Mouse (Mus musculus): ENCODE measurements around the gene Arhgap6.

The Arhgap6 gene

DNA sequence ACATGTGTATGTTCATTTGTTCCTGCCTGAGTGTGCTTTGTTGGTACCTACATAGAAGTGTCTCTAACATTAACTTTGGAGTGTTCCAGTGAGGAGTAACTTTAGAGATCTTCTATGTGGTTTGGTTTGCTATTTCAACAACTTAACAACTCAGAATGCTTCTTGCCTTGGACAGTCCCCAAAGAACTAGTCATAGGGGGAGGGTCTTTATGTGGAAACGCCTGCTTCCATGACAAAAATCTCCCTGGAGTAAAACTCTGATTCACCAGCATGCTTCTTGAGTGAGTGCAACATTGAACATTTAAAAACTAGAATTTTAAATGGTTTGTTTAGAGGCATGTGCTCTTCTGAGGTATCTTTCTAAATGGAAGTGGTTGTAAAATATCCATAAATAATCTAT is 212.2 kb downstream of the Arhgap6 start:
- no peak for DNase-seq

DNA sequence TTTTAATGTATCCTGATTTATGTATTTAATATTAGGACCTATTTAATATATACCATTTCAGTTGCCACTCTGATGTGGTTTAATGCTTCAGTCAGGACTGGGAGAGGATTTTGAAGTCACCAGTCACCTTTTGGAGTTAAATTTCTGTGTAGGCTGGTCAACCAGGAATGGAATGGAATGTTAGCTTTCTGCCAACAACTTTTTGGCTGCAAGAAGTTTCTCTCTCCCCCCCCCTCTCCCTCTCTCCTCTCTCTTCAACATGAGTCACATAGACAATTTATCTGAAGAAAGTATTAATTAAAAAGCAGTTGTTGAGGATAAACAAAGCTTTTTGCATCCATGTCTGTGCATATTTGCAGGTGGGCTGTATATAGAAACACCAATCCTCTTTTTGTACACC is 217.8 kb downstream of the Arhgap6 start:
- DNase-seq: no peak

DNA sequence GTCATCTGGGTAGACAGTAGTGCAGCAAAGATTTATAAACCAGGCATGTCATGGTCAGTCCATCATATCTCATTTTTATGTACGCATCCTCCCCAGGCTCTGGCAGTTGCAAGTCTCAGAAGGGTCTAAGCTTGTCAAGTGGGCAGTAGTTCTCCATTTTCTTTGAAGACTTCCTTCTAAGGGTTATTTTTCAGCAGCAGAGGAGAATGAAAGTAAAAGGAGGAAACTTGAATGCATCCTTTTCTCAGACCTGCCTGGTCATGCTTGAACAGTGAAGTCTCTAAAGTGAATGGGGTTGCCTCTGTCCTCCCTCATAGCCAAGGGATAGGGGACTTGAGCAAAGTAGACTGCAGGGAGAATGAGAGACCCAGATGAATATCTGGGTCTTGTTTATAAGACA is 239.5 kb downstream of the Arhgap6 start:
- no peak for DNase-seq

DNA sequence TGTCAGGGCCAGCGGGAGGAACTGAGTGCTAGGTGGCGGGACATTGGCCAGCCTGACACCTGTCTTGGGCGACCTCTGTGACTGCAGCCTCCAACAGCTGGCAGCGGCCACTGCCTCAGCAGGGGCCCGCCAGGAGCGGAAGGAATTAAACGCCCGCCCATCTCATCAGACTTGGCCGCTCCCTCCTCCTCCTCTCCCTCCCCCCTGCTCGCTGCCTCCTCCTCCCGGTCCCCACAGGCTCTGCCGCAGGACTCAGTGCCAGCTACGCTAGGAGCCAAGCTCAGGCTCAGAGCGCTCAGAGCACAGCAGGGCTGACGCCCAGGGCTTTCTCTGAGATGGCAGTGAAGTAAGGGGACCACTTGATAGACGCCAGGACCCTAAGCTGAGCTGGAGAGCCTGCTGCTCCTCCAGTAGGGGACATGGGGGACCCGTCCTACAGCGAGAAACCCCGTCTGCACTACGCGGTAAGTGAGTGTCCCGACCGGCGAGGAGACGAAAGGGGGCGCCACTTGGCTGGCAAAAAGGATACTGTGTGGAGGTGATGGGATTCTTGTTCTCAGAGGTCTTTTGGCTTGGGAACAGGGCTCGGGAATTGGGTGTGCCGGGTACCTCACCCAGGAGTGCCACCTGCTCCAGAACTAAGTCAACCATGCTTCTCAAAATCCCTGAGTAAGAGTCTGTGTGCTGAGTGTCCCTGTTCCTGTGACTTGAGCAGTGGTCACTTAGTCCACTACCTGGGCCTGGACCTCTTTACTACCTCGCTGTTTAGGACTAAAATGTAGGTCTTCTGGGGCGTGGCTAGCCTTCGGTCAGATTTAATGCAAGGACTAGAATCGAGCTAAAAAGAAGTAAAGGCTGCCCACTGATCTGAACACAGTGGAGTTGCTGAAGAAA is 241.8 kb downstream of the Arhgap6 start:
- peak; percentile 81 for DNase-seq

- no peak for DNase-seq
Observed at GRCm38 (mm10) chrX:169037401-169037800, 242.5 kb downstream of the Arhgap6 start.

GRCm38 (mm10) chrX:169043872-169044271 is 249.0 kb downstream of the Arhgap6 start:
- DNase-seq: no peak

- DNase-seq: no peak
Observed at GRCm38 (mm10) chrX:169047595-169047994, 252.7 kb downstream of the Arhgap6 start.

- DNase-seq: no peak
Observed at GRCm38 (mm10) chrX:169049550-169049949, 254.7 kb downstream of the Arhgap6 start.

DNA sequence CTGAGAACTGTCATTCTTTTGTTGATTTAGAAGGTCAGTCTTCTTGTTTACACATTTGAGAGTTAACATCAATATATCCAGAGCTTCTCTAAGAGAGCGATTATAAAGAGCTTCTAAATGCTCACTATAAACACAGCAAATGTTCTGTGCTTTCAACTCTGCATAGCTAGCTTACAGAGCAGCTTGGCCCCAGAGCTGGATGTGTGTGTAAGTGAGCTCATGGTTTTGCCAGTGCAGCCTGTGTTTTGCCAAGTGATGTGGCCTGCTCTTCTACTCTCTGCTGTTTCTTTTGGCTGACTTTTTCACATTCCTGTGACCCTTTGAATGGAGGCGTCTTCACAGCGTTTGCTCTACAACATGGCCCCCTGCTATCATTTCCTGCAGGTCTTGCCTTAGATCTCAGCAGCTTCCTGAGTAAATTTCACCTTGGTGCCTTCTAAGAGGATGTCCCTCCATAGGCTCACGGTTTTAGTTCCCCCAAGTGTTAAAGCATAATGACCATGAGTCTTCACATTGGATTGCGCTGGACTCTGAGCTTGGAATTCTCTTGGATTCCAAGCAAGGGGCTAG is 259.1 kb downstream of the Arhgap6 start:
- peak; percentile 3 for DNase-seq

DNA sequence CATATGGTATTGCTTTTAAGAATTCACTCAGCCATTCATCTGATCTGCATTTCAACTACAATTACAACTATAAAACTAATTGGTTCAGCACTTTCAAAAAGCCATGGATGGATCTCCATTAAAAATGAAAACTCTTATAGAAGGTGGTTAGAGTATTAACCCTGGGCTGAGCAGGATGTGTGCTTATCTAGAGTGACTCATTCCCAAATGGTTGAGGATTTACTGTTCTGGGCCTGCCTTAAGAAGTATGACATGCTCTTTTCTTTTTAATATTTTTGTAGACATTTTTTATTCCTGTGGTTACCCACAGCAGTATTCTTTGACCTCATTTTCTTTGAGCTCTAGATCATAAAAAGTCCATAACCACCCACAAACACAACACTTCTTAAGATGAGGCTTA is 267.7 kb downstream of the Arhgap6 start:
- DNase-seq: no peak

DNA sequence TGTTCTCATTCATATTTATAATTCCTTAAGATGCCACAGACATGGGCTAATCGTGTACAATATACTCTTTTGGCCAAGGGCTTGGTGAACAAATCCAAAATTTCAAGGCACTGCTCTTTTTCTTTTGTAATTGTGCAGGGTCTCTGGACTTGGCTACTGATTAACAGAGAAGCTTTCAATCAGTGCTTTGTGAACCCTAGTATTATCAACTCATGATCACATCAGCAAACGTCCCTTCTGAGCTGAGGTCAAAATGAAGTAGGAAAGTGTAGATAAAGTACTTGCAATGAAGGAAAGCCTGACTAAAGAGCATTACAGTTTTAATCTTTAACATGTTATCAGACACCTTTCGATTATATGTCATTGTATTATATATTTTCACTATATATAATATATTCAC is 270.4 kb downstream of the Arhgap6 start:
- DNase-seq: no peak

DNA sequence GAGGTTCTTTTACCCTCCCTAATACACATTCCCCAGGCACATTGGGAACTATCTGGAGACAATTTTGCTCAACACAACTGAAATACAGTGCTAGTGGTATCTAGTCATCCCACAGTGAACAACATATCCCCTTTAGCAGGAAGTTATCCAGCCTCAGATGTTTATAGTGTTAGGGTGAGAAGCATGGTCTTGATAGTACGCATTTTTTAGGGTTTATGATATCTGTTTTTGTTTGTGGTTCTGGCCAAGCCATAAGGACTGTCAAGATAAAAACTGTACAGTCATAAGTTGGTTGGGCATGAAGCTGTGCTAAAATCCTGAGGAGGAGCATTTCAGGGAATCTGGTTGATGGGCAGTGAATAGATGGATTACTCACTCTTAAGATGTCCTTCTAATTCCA is 271.0 kb downstream of the Arhgap6 start:
- DNase-seq: no peak

DNA sequence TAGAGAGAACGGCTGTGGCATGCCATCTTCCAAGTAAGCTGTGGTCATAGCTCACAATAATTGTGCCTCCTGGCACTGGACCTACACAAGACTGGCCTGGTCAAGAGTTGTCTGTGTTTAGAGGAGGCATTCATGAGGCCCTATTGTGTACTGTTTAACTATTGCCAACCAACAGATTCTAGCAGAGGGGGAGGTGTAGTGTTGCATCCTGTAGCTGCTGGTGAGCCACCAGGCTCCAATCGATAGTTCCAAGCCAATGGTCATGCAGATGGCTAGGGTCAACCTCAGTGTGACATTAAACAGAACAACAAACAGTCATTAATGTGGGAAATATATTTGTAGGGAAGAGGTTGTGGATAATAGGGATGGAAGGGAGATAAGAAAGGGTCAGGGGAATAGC is 280.1 kb downstream of the Arhgap6 start:
- DNase-seq: no peak

DNA sequence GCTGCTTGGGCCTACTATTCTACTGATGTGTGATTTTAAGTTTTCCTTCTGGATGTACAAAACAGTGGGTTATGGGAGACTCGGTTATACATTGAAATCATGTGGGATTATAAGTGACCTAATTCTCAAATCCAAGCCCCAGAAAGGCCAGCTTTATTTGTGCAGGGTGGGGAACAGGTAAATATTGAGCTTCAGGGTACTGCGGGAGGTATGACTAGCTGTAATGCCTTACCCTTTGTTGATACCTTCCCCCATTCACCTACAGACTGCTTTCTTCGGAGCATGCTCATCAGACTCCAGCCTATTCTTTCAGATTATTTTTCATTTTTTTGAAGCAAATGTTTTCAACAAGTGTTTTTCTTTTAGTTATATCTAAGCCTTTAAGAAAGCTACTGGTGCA is 286.7 kb downstream of the Arhgap6 start:
- no peak for DNase-seq

DNA sequence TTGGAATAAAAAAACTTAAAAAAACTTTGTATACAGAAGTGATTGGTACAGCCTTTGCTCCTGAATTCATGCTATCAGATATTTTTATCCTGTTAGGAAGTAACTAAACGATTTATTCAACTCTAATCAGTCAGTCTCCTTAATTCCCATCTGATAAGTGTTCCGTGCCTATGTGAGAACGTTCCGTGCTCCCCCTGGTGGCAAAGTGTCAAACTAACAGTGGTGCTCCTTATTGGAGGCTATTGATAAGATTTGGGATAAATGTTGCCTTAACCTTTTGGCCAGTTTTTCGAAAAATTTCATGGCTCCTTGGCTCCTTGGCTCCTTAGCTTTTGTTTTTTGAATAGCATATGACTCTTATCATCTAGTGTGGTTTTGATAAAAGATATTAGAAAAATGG is 291.0 kb downstream of the Arhgap6 start:
- peak; percentile 76 for DNase-seq

- DNase-seq: peak; percentile 4
Observed at GRCm38 (mm10) chrX:169089221-169089620, 294.3 kb downstream of the Arhgap6 start.

DNA sequence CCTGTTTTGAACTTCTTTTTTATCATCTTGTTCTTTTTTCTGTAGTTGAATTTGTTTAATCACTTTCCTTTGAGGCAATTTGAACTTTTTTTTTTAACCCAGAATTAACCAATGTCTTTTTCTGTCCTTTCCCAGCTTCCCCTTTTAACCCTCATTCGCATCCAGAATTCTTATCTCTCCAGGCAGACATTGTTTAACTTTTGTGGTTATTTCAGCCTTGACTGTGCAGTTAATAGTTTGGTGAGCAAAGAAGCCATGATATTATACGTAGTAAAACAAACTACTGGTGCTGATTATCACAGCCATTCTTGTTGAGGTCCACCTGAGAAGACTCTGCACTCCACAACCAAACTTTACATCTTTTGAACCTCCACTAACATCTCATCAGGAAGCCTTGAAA is 299.7 kb downstream of the Arhgap6 start:
- DNase-seq: no peak

GRCm38 (mm10) chrX:169095584-169095983 is 300.7 kb downstream of the Arhgap6 start:
- DNase-seq: no peak

DNA sequence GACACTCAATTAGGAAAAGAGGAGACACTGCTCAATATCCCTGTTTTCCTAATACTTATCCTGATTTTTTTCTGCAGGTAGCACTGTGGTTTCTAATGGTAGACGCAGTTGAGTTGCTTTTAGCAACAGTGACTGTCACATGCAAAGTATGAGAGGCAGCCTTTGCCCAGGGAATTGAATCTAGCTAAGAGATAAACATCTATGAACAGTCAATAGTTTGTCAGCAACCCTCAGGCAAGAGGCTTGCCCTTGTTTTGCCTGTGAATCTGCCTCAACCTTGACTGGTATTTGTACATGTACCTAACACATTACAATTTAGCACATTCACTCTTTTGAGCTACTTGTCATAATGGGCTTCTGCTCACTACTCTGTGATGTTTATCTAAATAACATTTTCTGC is 307.8 kb downstream of the Arhgap6 start:
- no peak for DNase-seq

GRCm38 (mm10) chrX:169106048-169106622 is 311.2 kb downstream of the Arhgap6 start:
- DNase-seq: peak; percentile 16

DNA sequence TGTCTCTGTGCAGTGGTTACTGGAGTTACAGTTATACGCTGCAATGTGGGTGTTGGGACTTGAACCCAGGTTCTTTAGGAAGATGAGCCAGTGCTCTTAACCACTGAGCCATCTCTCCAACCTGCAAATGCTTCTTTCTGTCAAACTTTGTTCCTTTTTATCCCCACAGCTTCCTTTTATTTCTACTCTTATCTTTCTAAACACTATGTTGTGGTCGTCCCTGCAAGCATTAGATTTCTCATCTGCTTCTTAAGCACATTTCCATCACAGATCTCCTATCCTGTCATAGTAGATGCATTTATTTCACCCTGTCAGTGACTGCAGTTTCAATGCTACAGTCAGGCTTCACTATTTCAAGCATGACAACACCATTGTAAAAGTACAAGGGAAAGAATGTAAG is 312.5 kb downstream of the Arhgap6 start:
- DNase-seq: no peak

GRCm38 (mm10) chrX:169110031-169110430 is 315.1 kb downstream of the Arhgap6 start:
- DNase-seq: no peak

DNA sequence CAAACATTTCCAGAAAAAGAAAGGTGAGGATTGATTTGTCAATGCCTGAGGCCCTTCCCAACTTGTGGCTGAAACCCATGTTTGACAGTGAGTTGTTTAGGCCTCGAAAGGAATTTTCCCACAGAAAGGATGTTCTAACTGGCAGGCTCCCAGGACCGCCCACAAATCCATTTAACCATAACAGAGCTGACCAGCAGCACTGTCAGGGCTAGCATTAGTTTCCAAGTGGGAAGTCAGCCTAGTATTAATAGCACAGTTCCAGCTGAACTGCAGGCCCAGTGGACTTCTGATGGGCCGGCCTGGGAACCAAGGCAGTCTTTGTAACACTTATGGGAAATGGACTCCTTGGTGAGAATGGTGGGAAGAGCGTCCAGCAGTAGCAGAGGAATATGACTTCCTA is 317.8 kb downstream of the Arhgap6 start:
- peak; percentile 54 for DNase-seq

DNA sequence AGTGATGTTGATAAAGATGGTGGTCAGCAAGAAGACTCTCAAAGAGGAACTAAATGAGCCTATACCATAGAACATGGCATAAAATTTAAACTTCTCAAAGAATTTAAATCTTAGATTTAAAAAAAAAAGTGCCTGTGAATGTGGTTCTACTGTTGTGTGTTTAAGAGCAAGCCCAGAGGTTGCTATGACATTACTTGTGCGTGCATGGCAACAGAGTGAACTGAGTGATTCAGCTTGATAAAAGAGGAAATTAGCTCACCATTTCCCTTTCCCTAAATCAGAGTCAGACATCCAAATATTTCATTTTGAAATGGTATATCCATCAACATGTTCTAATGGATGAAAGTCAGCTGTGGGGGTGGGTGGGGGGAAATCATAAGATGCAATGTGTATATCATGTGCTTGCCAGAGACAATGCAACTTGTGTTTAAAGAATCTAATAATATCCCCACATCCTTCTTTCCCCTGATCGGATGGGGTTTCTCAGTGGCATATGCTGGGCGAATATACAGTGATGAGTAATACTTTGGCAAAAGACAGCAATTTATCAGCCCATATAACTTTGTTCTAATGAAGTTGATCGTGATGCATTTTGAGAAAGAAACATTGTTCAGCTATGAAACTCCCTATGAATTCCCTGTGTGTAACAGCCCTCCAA is 328.3 kb downstream of the Arhgap6 start:
- no peak for DNase-seq

Data from kidney, postnatal 10 days (tissue).